Mouse (Mus musculus) lung, adult 18-20 months (tissue): Measurements from ENCODE around the gene Olfml1.

ENCODE experiments used
- DNase-seq, 2 experiments: peaks; one replicate each; pipeline ENCODE4 v3.0.0; 2022; ENCODE audit warnings: mixed read lengths in 2 of 2

Olfml1 gene

GRCm38 (mm10) chr7:107567261-107567671 is at the start of gene Olfml1:
Gene Olfml1, plus strand, starts transcription at chr7:107567446.
- peak; percentile 9 to 15 for DNase-seq

- DNase-seq, result no peak
These were observed 47.8 kb upstream of the Olfml1 start for GRCm38 (mm10) chr7:107519256-107520025.

GRCm38 (mm10) chr7:107521411-107521810 is 45.8 kb upstream of the Olfml1 start:
- no peak for DNase-seq

GRCm38 (mm10) chr7:107526299-107526698 is 40.9 kb upstream of the Olfml1 start:
- peak; percentile 12 to 25 for DNase-seq

- no peak for DNase-seq
These were observed 39.0 kb upstream of the Olfml1 start for GRCm38 (mm10) chr7:107528169-107528772.

- DNase-seq, result no peak
These were observed 37.9 kb upstream of the Olfml1 start for GRCm38 (mm10) chr7:107529364-107529763.

GRCm38 (mm10) chr7:107535311-107535710 is 31.9 kb upstream of the Olfml1 start:
- no peak for DNase-seq

GRCm38 (mm10) chr7:107536516-107536915 is 30.7 kb upstream of the Olfml1 start:
- DNase-seq, result no peak

- no peak for DNase-seq
These were observed 27.2 kb upstream of the Olfml1 start for GRCm38 (mm10) chr7:107540034-107540433.

GRCm38 (mm10) chr7:107545011-107545410 is 22.2 kb upstream of the Olfml1 start:
- no peak for DNase-seq

GRCm38 (mm10) chr7:107547872-107548271 is 19.4 kb upstream of the Olfml1 start:
- no peak for DNase-seq

GRCm38 (mm10) chr7:107553461-107553860 is 13.8 kb upstream of the Olfml1 start:
- no peak for DNase-seq

GRCm38 (mm10) chr7:107555906-107556305 is 11.3 kb upstream of the Olfml1 start:
- DNase-seq, result no peak

- no peak for DNase-seq
These were observed 6.6 kb upstream of the Olfml1 start for GRCm38 (mm10) chr7:107560675-107561074.

- DNase-seq, result no peak
These were observed 5.7 kb upstream of the Olfml1 start for GRCm38 (mm10) chr7:107561584-107561983.

GRCm38 (mm10) chr7:107563727-107564126 is 3.5 kb upstream of the Olfml1 start:
- DNase-seq, result no peak

- DNase-seq, result no peak
These were observed 428 bp downstream of the Olfml1 start for GRCm38 (mm10) chr7:107567674-107568073.

GRCm38 (mm10) chr7:107568971-107569370 is 1.7 kb downstream of the Olfml1 start:
- DNase-seq, result no peak

GRCm38 (mm10) chr7:107573856-107574255 is 6.6 kb downstream of the Olfml1 start:
- DNase-seq, result no peak

GRCm38 (mm10) chr7:107574276-107574675 is 7.0 kb downstream of the Olfml1 start:
- DNase-seq, result no peak

GRCm38 (mm10) chr7:107592641-107593040 is 25.4 kb downstream of the Olfml1 start:
- peak in 1 of 2 experiments; percentile 20 for DNase-seq

- no peak for DNase-seq
These were observed 26.7 kb downstream of the Olfml1 start for GRCm38 (mm10) chr7:107593904-107594303.

GRCm38 (mm10) chr7:107594325-107594856 is 27.1 kb downstream of the Olfml1 start:
- peak; percentile 59 to 66 for DNase-seq

- DNase-seq, result peak; percentile 97 to 98
These were observed 27.7 kb downstream of the Olfml1 start, which contains the start of gene Ppfibp2 for GRCm38 (mm10) chr7:107594857-107595402. Gene Ppfibp2, plus strand, starts transcription at chr7:107595207.
